Mouse (Mus musculus): ENCODE measurements around the gene Cacng6. TPM values are rescaled to one million over a fixed set of nuclear protein-coding genes. Genes with fewer than 3 reads are reported as not detected.
"Not testable (repeated sequence)": the region's sequence is repeated elsewhere in the genome, so short reads cannot be mapped to it uniquely, and the experiment has no call there.

The Cacng6 gene
- not detected in 2 replicates for total RNA-seq (2017)

DNA sequence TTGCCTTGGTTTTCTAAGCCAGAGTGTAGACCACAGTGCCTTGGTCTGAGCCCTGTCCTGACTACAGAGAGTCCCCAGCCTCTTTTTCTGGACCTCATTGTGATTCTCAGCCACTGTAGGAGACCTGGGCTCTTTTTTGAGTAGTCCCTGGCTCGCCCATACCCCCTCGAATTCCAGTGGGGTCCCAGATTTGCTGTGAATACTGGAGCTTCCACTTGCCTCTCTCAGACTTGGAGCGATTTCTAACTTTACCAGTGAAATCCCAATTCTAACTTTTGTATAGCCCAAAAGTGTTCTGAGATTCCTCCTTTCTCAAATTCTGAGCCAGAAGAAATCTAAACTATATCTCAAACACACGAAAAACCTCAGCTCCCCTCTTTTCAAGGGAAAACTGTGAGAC is at the start of gene Cacng6:
Cacng6 (plus strand) TSS at position 301 of the 400 bp plus-strand sequence.
- ATAC-seq (replicated peaks in 1 of 2; ENCODE audit: insufficient read depth in 1 of 2, low FRiP score in 2 of 2, low TSS enrichment in 1 of 2, low read depth in 1 of 2, poor library complexity in 2 of 2, severe bottlenecking in 2 of 2) = no peak

DNA sequence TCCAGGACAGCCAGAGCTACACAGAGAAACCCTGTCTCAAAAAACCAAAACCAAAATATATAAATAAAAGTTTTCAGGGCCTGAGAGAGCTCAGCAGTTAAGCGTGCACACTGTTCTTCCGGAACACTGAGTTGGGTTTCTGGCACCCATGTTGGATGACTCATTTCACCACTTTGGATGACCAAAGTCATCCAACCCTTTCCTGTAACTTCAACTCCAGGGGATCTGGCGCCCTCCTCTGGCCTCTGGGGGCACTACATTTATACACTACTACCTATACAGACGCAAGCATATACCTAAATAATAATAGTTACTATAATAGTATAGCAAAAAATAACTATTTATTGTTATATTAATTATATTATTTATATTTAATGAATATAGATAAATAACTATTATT is 47.2 kb upstream of the Cacng6 start:
- ATAC-seq (replicated peaks in 1 of 2; ENCODE audit: insufficient read depth in 1 of 2, low FRiP score in 2 of 2, low TSS enrichment in 1 of 2, low read depth in 1 of 2, poor library complexity in 2 of 2, severe bottlenecking in 2 of 2) = peak in 1 of 2 experiments; percentile 37; a peak in 1 of 4 replicates

DNA sequence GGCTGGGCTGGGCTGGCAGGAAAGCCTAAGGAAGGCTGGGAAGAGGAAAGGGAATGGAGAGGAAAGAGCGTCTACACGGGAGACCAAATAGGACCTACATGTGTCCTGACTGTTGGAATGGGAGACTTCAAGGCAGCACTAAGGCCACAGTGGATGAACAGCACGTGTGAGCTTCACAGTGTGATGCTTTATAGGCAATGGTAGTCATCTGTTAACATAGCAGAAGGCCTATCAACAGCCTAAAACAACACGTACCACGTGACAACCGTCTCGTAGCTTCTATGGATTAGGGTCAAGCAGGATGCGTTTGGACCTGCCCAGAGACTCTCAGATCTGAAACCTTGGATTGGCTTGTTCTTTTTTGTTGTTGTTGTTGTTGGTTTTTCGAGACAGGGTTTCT is 41.9 kb upstream of the Cacng6 start:
- no peak for ATAC-seq (replicated peaks in 1 of 2; ENCODE audit: insufficient read depth in 1 of 2, low FRiP score in 2 of 2, low TSS enrichment in 1 of 2, low read depth in 1 of 2, poor library complexity in 2 of 2, severe bottlenecking in 2 of 2)

DNA sequence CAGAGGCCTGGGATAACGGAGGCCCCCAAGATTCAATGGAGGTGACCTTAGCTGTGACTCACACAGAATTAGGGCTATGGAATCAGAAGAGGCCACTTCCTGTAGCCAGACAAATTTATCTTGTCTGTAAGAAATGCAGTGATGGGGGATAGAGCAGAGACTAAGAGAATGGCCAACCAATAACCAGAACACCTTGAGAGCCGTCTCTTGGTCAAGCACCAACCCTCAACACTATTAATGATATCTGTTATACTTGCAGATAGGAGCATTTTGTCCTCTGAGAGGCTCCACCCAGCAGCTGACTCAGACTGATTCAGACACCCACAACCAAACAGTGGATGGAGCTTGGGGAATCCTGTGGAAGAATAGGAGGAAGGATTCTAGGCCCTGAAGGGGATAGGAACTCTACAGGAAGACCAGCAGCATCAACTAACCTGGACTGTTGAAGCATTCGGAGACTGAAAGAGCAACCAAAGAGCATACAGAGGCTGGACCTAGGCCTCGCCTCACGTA is 39.1 kb upstream of the Cacng6 start:
- ATAC-seq (replicated peaks in 1 of 2; ENCODE audit: insufficient read depth in 1 of 2, low FRiP score in 2 of 2, low TSS enrichment in 1 of 2, low read depth in 1 of 2, poor library complexity in 2 of 2, severe bottlenecking in 2 of 2) = no peak

DNA sequence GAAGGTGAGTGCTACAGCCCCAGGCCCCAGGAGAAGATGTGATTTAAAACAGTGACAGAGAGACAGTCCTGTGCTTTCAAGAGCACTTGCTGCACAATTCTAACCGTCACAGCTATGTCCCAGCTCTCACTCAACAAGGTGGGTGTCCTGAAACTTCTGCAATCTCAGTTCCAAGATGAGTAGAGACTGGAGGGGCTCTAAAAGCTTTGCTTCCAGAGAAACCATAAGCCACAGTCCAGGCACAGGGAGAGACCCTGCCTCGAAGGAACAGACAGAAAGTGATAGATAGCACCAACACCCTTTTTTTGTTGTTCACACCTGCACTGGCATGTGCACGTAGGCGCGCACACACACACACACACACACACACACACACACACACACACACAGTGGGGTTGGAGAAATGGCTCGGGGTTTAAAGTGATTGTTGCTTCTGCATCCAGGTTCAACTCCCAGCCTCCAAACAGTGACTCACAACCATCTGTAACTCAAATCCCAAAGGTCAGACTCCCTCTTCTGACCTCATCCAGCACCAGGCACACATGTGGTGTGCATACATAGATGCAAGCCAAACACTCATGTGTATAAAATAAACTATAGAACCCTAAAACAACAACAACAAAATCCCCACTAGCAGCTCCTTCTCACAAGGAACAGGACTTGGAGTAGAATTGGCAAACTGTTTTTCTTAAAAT is 37.8 kb upstream of the Cacng6 start:
- ATAC-seq (replicated peaks in 1 of 2; ENCODE audit: insufficient read depth in 1 of 2, low FRiP score in 2 of 2, low TSS enrichment in 1 of 2, low read depth in 1 of 2, poor library complexity in 2 of 2, severe bottlenecking in 2 of 2) = no peak

DNA sequence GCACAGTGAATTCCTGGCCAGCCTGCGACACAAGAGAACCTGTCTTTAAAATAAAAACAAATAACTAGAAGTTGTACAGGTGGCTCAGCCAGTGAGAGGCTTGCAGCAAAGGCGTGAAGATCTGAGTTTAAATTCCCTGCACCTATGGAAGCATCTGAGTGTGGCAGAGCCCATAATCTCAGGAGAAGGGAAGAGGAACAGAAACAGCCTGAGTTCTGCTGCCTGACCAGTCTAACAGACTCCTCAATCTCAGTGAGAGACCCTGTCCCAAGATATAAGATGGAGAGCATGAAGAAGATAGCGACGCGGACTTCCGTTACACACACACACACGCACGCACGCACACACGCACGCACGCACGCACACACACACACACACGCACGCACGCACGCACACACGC is 36.2 kb upstream of the Cacng6 start:
- ATAC-seq (replicated peaks in 1 of 2; ENCODE audit: insufficient read depth in 1 of 2, low FRiP score in 2 of 2, low TSS enrichment in 1 of 2, low read depth in 1 of 2, poor library complexity in 2 of 2, severe bottlenecking in 2 of 2) = no peak

DNA sequence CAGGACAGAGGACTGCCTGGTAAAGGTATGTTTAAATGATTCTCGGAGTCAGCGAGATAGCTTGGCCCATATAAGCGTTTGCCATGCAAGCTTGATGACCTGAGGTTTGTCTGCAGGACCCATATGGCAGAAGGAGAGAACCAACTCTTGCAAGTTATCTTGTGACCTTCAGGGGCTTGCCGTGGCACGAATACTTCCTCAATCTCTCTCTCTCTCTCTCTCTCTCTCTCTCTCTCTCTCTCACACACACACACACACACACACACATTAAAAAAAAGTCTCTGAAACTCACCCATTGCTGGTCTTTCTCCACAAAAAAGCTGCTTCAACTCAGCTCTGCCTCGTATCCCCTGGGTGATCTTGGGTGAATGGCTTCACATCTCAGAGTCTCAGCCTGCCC is 35.1 kb upstream of the Cacng6 start:
- ATAC-seq (replicated peaks in 1 of 2; ENCODE audit: insufficient read depth in 1 of 2, low FRiP score in 2 of 2, low TSS enrichment in 1 of 2, low read depth in 1 of 2, poor library complexity in 2 of 2, severe bottlenecking in 2 of 2) = no peak

DNA sequence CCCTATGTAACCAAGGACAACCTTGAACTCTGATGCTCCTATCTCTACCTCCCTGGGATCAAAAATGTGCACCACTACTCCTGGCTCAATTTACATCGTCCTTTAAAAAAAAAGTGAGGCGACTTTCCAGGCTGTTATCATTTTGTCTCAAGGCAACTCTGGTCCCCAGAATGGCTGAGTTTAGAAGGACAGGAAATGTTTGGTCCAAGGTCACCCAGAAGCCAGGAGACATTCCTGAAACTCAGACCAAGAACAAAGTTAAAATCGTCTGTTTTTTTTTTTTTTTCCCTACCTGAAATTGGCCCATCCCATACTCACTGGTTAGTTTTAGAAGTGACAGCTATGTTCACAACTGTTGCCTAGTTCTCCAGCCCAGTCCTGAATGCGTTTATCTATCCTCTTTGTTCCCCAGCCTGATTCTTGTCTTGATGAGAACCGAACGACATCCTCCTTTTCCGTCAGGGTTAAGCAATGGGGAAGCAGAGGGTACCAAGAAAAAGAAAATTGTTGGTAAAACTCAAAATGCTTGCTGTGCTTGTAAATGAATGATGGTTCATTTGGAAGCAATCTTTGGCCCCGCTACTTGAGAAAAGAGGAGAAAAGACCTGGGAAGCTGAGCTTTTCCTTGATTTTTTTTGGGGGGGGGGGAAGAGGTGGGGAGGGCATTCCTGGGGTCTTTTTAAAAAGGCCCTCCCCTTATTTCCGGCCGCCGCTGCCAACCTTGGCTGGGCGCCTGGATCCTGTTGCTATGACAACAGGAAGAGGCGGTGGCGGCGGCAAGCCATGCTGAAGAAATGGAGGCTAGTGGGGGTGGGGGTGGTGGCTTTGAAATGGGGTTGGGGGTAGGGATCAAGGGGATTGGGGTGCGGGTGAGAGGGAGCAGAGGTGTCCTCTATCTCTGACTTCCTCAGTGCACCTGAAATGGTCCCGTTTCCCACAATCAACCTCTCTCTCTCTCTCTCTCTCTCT is 34.3 kb upstream of the Cacng6 start:
- ATAC-seq (replicated peaks in 1 of 2; ENCODE audit: insufficient read depth in 1 of 2, low FRiP score in 2 of 2, low TSS enrichment in 1 of 2, low read depth in 1 of 2, poor library complexity in 2 of 2, severe bottlenecking in 2 of 2) = peak; percentile 45 to 46; a peak in 3 of 4 replicates

DNA sequence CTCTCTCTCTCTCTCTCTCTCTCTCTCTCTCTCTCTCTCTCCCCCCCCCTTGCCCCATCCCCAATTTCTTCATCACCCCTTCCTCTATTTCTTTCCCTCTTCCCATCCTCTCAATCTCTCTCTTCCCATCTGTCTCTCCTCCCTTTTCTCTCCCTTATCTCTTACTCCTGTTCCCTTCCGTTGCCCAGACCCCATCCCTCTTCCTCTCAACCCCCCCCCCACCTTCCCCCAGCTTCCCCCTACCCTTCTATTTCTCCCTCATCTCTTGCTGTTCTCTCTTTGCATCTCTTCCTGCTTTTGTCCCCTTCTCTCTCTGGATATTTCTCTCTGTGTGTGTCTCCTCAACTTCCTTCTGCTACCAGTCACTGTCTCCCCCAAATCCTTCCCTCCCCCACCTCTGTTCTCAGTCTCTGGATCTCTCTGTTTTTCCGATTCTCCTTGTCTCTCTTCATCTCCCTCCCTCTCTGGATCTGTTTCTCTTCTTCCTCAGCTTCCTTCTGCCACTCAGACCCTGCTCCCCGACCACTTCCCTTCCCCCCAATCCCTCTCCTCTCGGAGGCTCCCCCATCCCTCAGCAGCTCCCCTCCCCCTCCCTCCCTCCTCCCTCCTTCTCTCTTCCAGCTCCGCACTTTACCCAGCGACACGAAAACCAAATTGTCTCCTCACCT is 33.4 kb upstream of the Cacng6 start, which contains the start of gene Cacng8:
Cacng8 (plus strand) TSS at position 271 of the 668 bp plus-strand sequence.
- ATAC-seq (replicated peaks in 1 of 2; ENCODE audit: insufficient read depth in 1 of 2, low FRiP score in 2 of 2, low TSS enrichment in 1 of 2, low read depth in 1 of 2, poor library complexity in 2 of 2, severe bottlenecking in 2 of 2) = no peak

DNA sequence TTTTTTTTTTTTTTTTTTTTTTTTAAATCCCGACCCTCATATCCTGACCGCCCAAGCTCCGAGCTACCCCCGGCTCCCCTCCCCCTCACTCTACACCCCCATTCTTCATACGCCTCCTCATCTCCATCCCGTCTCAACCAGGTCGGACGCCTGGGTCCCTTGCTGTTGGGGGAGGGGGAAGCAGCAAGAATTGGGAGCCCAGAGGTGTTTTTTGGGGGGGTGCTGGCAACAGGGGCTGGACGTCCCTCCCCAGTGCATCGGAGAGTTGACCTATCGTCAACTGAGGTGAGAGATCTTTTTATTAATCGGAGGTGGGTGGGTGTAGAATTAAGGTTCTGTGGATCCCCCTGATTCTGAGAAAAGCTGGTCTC is 32.9 kb upstream of the Cacng6 start:
- ATAC-seq (replicated peaks in 1 of 2; ENCODE audit: insufficient read depth in 1 of 2, low FRiP score in 2 of 2, low TSS enrichment in 1 of 2, low read depth in 1 of 2, poor library complexity in 2 of 2, severe bottlenecking in 2 of 2) = no peak

DNA sequence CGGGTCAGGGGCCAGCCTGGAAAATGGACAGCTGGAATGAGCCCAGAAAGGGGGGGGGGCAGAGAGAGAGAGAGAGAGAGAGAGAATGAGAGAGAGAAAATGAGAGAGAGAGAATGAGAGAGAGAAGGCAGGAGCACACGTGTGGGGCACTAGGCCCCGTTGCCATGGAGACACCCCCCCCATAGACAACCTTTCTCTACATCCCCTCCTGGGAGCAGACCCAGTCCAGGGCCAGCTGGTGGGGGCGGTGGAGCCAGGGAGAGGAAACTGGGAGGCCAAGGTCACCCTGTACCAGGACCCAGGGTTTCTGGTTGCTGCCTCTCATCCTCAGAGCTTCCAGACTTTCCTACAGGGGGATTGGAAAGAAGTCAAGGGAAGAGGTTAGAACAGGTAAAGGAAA is 32.2 kb upstream of the Cacng6 start:
- no peak; a peak in 1 of 4 replicates for ATAC-seq (replicated peaks in 1 of 2; ENCODE audit: insufficient read depth in 1 of 2, low FRiP score in 2 of 2, low TSS enrichment in 1 of 2, low read depth in 1 of 2, poor library complexity in 2 of 2, severe bottlenecking in 2 of 2)

DNA sequence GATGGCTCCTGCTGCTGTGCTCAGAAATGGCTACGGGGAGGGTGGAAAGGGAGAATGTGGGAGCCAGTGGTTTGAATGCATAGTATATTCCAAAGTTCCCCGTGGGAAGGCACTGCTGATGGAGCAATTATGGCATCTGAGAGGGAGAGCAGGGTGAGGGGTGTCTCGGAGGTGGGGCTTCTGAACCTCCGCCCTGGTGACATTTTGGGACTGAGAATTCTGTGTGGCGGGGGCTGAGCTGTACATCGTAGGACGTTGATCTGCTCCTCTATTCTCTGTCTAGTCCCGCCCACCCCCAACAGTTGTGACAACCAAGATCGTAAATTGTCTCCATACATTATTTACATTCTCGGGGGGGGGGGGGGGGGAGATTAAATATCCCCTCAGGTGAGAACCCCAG is 26.6 kb upstream of the Cacng6 start:
- ATAC-seq (replicated peaks in 1 of 2; ENCODE audit: insufficient read depth in 1 of 2, low FRiP score in 2 of 2, low TSS enrichment in 1 of 2, low read depth in 1 of 2, poor library complexity in 2 of 2, severe bottlenecking in 2 of 2) = no peak

DNA sequence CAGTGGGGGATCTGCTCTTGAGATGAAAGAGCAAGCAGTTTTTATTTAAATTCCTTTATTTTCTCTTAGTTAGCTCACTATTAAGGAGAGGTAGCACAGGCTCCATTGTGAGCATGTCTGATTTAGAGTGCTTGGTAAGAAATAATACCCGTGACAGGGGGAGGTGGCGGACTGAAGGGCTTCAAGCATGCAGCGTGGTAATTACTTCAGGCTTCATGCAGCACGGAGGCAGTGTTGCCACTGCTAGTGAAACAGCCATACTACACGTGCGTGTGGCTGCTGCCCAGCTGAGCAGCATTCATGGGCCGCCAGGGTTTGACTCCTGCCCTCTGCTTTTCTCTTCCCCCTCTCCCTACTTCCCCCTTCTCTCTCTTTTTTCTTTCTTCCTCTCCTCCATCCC is 26.2 kb upstream of the Cacng6 start:
- no peak for ATAC-seq (replicated peaks in 1 of 2; ENCODE audit: insufficient read depth in 1 of 2, low FRiP score in 2 of 2, low TSS enrichment in 1 of 2, low read depth in 1 of 2, poor library complexity in 2 of 2, severe bottlenecking in 2 of 2)

DNA sequence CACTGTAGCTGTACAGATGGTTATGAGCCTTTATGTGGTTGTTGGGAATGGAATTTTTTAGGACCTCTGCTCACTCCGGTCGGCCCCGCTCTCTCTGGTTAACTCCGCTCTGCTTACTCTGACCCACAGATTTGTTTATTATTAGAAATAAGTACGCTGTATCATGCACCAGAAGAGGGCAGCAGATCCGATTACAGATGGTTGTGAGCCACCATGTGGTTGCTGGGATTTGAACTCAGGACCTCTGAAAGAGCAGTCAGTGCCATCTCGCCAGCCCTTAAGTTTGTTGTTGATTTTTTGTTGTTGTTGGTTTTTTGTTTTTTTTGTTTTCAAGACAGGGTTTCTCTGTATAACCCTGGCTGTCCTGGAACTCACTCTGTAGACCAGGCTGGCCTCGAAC is 25.6 kb upstream of the Cacng6 start:
- ATAC-seq (replicated peaks in 1 of 2; ENCODE audit: insufficient read depth in 1 of 2, low FRiP score in 2 of 2, low TSS enrichment in 1 of 2, low read depth in 1 of 2, poor library complexity in 2 of 2, severe bottlenecking in 2 of 2) = not testable (repeated sequence)

DNA sequence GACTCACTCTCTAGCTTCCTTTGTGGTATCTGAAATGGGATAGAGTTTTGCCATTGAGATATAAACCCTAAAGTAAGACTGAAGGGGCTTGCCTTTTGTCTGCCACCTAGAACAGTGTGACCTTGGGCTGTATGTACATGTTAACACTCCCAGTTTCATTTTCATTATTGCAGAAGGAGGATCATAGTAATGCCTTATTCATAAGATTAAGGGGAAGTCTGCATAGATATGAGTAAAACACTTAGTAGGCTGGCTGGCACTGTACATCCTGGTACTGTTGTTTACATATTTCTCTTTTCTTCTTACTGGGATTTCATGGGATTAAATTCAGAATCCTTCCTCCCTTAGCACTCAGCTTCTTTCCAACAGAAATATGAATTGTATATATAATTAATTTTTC is 24.1 kb upstream of the Cacng6 start:
- ATAC-seq (replicated peaks in 1 of 2; ENCODE audit: insufficient read depth in 1 of 2, low FRiP score in 2 of 2, low TSS enrichment in 1 of 2, low read depth in 1 of 2, poor library complexity in 2 of 2, severe bottlenecking in 2 of 2) = peak; percentile 36 to 46; a peak in 1 of 4 replicates

DNA sequence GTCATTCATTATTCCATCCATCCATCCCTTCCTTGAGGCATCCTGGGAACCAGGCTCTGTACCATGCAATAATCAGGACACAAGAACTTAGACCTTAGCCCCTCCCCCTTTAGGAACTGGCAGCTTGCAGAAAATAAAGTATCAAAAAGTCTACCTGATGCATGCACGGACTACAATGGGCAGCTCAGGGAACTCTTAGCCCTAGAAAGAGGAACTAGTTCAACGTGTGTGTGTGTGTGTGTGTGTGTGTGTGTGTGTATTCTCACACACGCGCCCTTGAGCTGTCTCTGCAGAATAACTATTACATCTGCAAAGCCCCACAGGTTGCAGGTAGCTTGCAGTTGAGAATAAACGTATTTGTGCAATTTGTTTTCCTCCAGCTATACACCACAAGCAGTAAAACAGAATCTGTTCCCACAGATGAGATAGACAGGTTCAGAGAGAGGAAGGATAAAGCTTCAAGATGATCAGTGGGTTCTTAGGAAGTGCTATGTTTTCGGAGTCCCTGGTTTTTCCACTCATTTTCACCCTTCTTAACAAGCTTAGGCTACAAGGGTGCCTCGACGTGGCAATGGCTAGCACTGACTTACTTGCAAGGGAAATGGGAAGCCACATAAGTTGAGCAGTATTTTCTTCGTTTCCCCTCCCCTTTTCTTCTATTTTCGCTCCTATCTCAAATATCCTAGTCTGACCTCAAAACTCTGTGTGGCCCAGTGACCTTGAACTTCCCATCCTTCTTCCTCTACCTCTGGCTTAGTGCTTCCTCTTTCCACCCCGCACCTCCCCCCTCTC is 14.1 kb upstream of the Cacng6 start:
- peak; percentile 34 to 49; a peak in 2 of 4 replicates for ATAC-seq (replicated peaks in 1 of 2; ENCODE audit: insufficient read depth in 1 of 2, low FRiP score in 2 of 2, low TSS enrichment in 1 of 2, low read depth in 1 of 2, poor library complexity in 2 of 2, severe bottlenecking in 2 of 2)

All from hematopoietic stem cell, adult 5-6 weeks (primary cell).